11 mouse cellular contexts compared by ENCODE assay signal in the genomic region with DNA sequence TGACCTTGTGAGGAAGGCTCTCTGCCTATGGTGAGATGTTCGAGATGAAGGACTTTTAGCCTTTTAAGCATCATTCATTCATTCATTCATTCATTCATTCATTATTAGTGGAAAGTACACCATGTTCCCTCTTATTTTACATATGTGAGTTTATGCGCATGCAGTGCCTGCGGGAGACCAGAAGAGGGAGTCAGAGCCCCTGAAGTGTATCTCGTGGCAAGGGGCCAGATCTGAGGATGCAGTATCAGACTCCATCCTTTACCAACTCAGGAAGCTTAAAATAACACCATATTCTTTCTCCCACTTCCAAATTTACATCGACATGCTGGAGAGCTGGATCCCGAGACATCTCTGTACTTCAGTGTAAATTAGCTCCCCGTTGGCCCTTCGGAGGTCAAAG.
A peak's percentile ranks its signal among the peaks of the same experiment; 100 is the strongest.
DNase-seq lines count a peak whose midpoint lies in the region; TF ChIP-seq lines count a peak whose summit lies in the region.
"Had no signal": no experiment of that assay in that cellular context is flagged by ENCODE, and none has a peak within 500 bp of the region (broad histone marks: within the 10 kb centered on the region; RNA-seq: fewer than 3 reads in every experiment).

No protein-coding gene starts in this region.

- no peak for TF ChIP-seq POLR2A in kidney, adult 2 months (IDR thresholded peaks at IDR 0.05; ENCODE audit: low read depth, low read length)
- TF ChIP-seq POLR2A in cortical plate, adult 2 months (IDR thresholded peaks at IDR 0.05; ENCODE audit: extremely low read depth, insufficient read depth, low read length): no peak

- no peaks in the 10 kb centered on the region for H3K27me3 ChIP-seq in kidney, adult 2 months (replicated peaks; ENCODE audit: control insufficient read depth, insufficient read depth, low read length)
- H3K27me3 ChIP-seq: embryonic facial prominence, embryonic 13.5 days; limb, embryonic 13.5 days; neural tube, embryonic 13.5 days; Patski had no signal

- H3K4me1 ChIP-seq in kidney, adult 2 months (ENCODE audit: control insufficient read depth, insufficient read depth, low read length): no peaks in the 10 kb centered on the region
- H3K4me1 ChIP-seq in cortical plate, adult 2 months (ENCODE audit: control insufficient read depth, insufficient read depth, low read length): 0 out of 2 replicates have a peak, but pooled peaks cover 1% of the 10 kb centered on the region

- TF ChIP-seq CTCF in kidney, adult 2 months (conservative IDR thresholded peaks at IDR 0.05; ENCODE audit: insufficient read depth, insufficient read length, low read depth, low read length): peak; percentile 48; the same call in 1 of the 2 replicates
- TF ChIP-seq CTCF in cortical plate, adult 2 months (IDR thresholded peaks at IDR 0.05; ENCODE audit: extremely low read depth, insufficient read depth, low read length): peak; percentile 36; the same call in 1 of the 2 replicates

- no peak for DNase-seq in kidney, adult 2 months
- no peak for DNase-seq in kidney, adult 11 months
- DNase-seq in lung, postnatal 10 days: peak; percentile 53
- no peak for DNase-seq in lung, postnatal 25 days (ENCODE audit: low spot score)
- DNase-seq in R1 (ENCODE audit: low read depth, low spot score): peak; percentile 53
- DNase-seq in thymus, postnatal 4 days: no peak

- no peak overlapping the region for H3K27ac ChIP-seq in kidney, adult 2 months (ENCODE audit: insufficient read depth, low read depth, low read length)
- no peak overlapping the region for H3K27ac ChIP-seq in cortical plate, adult 2 months (ENCODE audit: insufficient read depth, low read length)
- H3K27ac ChIP-seq: embryonic facial prominence, embryonic 13.5 days; limb, embryonic 13.5 days; neural tube, embryonic 13.5 days had no signal

- WGBS in kidney, adult 2 months: 93% methylated on average over 8 of the region's 8 CpGs

- no peak overlapping the region for H3K4me3 ChIP-seq in kidney, adult 2 months (ENCODE audit: insufficient read depth, low read depth, low read length)
- no peak overlapping the region for H3K4me3 ChIP-seq in cortical plate, adult 2 months (ENCODE audit: insufficient read depth, low read length)
- H3K4me3 ChIP-seq: embryonic facial prominence, embryonic 13.5 days; limb, embryonic 13.5 days; neural tube, embryonic 13.5 days had no signal

- H3K36me3 ChIP-seq in kidney, adult 2 months (ENCODE audit: control insufficient read depth, insufficient read depth, low read length): no peaks in the 10 kb centered on the region
- H3K36me3 ChIP-seq: limb, embryonic 13.5 days; neural tube, embryonic 13.5 days had no signal

Comparison
In these comparisons a context has a peak if more than half of its experiments do, and no peak if none do; other contexts are left out.
1. DNase-seq: peak in lung, postnatal 10 days (single experiment) and R1 (single experiment); none in kidney, adult 2 months (single experiment), kidney, adult 11 months (single experiment), lung, postnatal 25 days (single experiment) and thymus, postnatal 4 days (single experiment).